10 mouse cellular contexts compared by ENCODE assay signal in genomic region chr7:143395113-143395563, GRCm38 (mm10).
DNase-seq lines count a peak whose midpoint lies in the region; ATAC-seq and TF ChIP-seq lines count a peak whose summit lies in the region.
"Had no signal": no experiment of that assay in that cellular context is flagged by ENCODE, and none has a peak within 500 bp of the region (broad histone marks: within the 10 kb centered on the region; RNA-seq: fewer than 3 reads in every experiment).

No protein-coding gene starts in this region.

- H3K9ac ChIP-seq in kidney, embryonic 14.5 days (ENCODE audit: low read depth, low read length): no peak overlapping the region
- H3K9ac ChIP-seq in heart, postnatal 0 days (replicated peaks; ENCODE audit: low read depth, low read length): no peak overlapping the region
- no peak overlapping the region for H3K9ac ChIP-seq in stomach, embryonic 14.5 days (replicated peaks; ENCODE audit: low read depth, low read length)
- H3K9ac ChIP-seq in midbrain, embryonic 15.5 days: no peak overlapping the region

- H3K27ac ChIP-seq in kidney, adult 2 months (ENCODE audit: insufficient read depth, low read depth, low read length): no peak overlapping the region
- H3K27ac ChIP-seq in kidney, embryonic 14.5 days (ENCODE audit: low read depth, low read length): no peak overlapping the region
- H3K27ac ChIP-seq in heart, postnatal 0 days (ENCODE audit: low read depth): peak overlapping the region; percentile 78
- H3K27ac ChIP-seq in stomach, embryonic 14.5 days (ENCODE audit: low read length): peak overlapping the region; percentile 61
- H3K27ac ChIP-seq in midbrain, embryonic 15.5 days: no peak overlapping the region

- H3K27me3 ChIP-seq in kidney, adult 2 months (replicated peaks; ENCODE audit: control insufficient read depth, insufficient read depth, low read length): no peaks in the 10 kb centered on the region
- no peaks in the 10 kb centered on the region for H3K27me3 ChIP-seq in kidney, embryonic 14.5 days (ENCODE audit: control insufficient read depth, insufficient read depth, low read length)
- no peaks in the 10 kb centered on the region for H3K27me3 ChIP-seq in heart, postnatal 0 days (ENCODE audit: control insufficient read depth, insufficient read depth, low read length)
- no peaks in the 10 kb centered on the region for H3K27me3 ChIP-seq in stomach, embryonic 14.5 days (ENCODE audit: control insufficient read depth, insufficient read depth, low read length)
- no peaks in the 10 kb centered on the region for H3K27me3 ChIP-seq in midbrain, embryonic 15.5 days (replicated peaks)

- peaks cover 4% of the 10 kb centered on the region; the same call in 1 of the 2 replicates for H3K9me3 ChIP-seq in kidney, embryonic 14.5 days (ENCODE audit: control insufficient read depth, low read length)
- no peaks in the 10 kb centered on the region for H3K9me3 ChIP-seq in heart, postnatal 0 days (replicated peaks; ENCODE audit: control insufficient read depth, low read length)
- no peaks in the 10 kb centered on the region for H3K9me3 ChIP-seq in stomach, embryonic 14.5 days (ENCODE audit: control insufficient read depth, low read depth, low read length)
- H3K9me3 ChIP-seq in midbrain, embryonic 15.5 days: no peaks in the 10 kb centered on the region
- H3K9me3 ChIP-seq: megakaryocyte, embryonic 14.5 days had no signal

- peak; percentile 98 for TF ChIP-seq EP300 in heart, postnatal 0 days (IDR thresholded peaks at IDR 0.05; ENCODE audit: low read depth)

- 57% methylated on average over 9 of the region's 9 CpGs for WGBS in kidney, adult 2 months
- 57% methylated on average over 9 of the region's 9 CpGs for WGBS in kidney, embryonic 14.5 days
- 19% methylated on average over 9 of the region's 9 CpGs for WGBS in heart, postnatal 0 days
- 32% methylated on average over 9 of the region's 9 CpGs for WGBS in stomach, embryonic 14.5 days
- WGBS in midbrain, embryonic 15.5 days: 82% methylated on average over 9 of the region's 9 CpGs

- DNase-seq in kidney, adult 2 months: peak; percentile 49
- DNase-seq in heart, postnatal 0 days (ENCODE audit: low spot score): peak; percentile 82
- DNase-seq in kidney, postnatal 4 days: peak; percentile 34 to 51
- DNase-seq in adipocyte (ENCODE audit: low spot score): no peak
- DNase-seq: layer of hippocampus, postnatal 36 days had no signal

- ATAC-seq in kidney, embryonic 14.5 days (ENCODE audit: low FRiP score, low TSS enrichment): no peak
- peak; percentile 86 for ATAC-seq in heart, postnatal 0 days (ENCODE audit: insufficient read depth, low read depth)
- ATAC-seq in stomach, embryonic 14.5 days (ENCODE audit: insufficient number of reproducible peaks, insufficient read depth, low FRiP score, low read depth): peak; percentile 75; the same call in 1 of the 2 replicates
- ATAC-seq in midbrain, embryonic 15.5 days (replicated peaks): no peak
- ATAC-seq in monocyte, adult 5-6 weeks (replicated peaks; ENCODE audit: insufficient number of reproducible peaks, low FRiP score, low TSS enrichment, poor library complexity, severe bottlenecking): no peak

- H3K36me3 ChIP-seq in kidney, adult 2 months (ENCODE audit: control insufficient read depth, insufficient read depth, low read length): no peaks in the 10 kb centered on the region
- H3K36me3 ChIP-seq in kidney, embryonic 14.5 days (ENCODE audit: control insufficient read depth, insufficient read depth, low read length): no peaks in the 10 kb centered on the region
- H3K36me3 ChIP-seq in heart, postnatal 0 days (replicated peaks; ENCODE audit: control insufficient read depth, insufficient read depth, low read length): 0 out of 2 replicates have a peak, but pooled peaks cover 8% of the 10 kb centered on the region
- H3K36me3 ChIP-seq in stomach, embryonic 14.5 days (ENCODE audit: control insufficient read depth, insufficient read depth, low read length): no peaks in the 10 kb centered on the region
- no peaks in the 10 kb centered on the region for H3K36me3 ChIP-seq in midbrain, embryonic 15.5 days (replicated peaks)

- H3K4me2 ChIP-seq in kidney, embryonic 14.5 days (replicated peaks; ENCODE audit: low read depth, low read length): no peak overlapping the region
- no peak overlapping the region for H3K4me2 ChIP-seq in heart, postnatal 0 days (ENCODE audit: low read depth, low read length)
- no peak overlapping the region for H3K4me2 ChIP-seq in stomach, embryonic 14.5 days (replicated peaks; ENCODE audit: low read depth, low read length)
- H3K4me2 ChIP-seq in midbrain, embryonic 15.5 days: no peak overlapping the region

- H3K4me3 ChIP-seq in kidney, adult 2 months (ENCODE audit: insufficient read depth, low read depth, low read length): no peak overlapping the region
- H3K4me3 ChIP-seq in kidney, embryonic 14.5 days (ENCODE audit: low read length): no peak overlapping the region
- no peak overlapping the region for H3K4me3 ChIP-seq in heart, postnatal 0 days (ENCODE audit: low read depth, low read length)
- no peak overlapping the region for H3K4me3 ChIP-seq in stomach, embryonic 14.5 days (ENCODE audit: low read depth, low read length)
- no peak overlapping the region for H3K4me3 ChIP-seq in midbrain, embryonic 15.5 days
- H3K4me3 ChIP-seq: megakaryocyte, embryonic 14.5 days had no signal

- no peak for TF ChIP-seq POLR2A in kidney, adult 2 months (IDR thresholded peaks at IDR 0.05; ENCODE audit: low read depth, low read length)

- no peak for TF ChIP-seq CTCF in kidney, adult 2 months (conservative IDR thresholded peaks at IDR 0.05; ENCODE audit: insufficient read depth, insufficient read length, low read depth, low read length)
- TF ChIP-seq CTCF in heart, postnatal 0 days (IDR thresholded peaks at IDR 0.05; ENCODE audit: low read depth): no peak

- H3K4me1 ChIP-seq in kidney, adult 2 months (ENCODE audit: control insufficient read depth, insufficient read depth, low read length): 0 out of 2 replicates have a peak, but pooled peaks cover 4% of the 10 kb centered on the region
- H3K4me1 ChIP-seq in kidney, embryonic 14.5 days (ENCODE audit: control insufficient read depth, insufficient read depth, low read length): peaks cover 10% of the 10 kb centered on the region; the same call in 1 of the 2 replicates
- peaks cover 24% of the 10 kb centered on the region for H3K4me1 ChIP-seq in heart, postnatal 0 days (ENCODE audit: control insufficient read depth, insufficient read depth)
- H3K4me1 ChIP-seq in stomach, embryonic 14.5 days (ENCODE audit: control insufficient read depth, insufficient read depth, low read length): peaks cover 14% of the 10 kb centered on the region
- H3K4me1 ChIP-seq in midbrain, embryonic 15.5 days: 0 out of 2 replicates have a peak, but pooled peaks cover under 1% of the 10 kb centered on the region

Comparison
In these comparisons a context has a peak if more than half of its experiments do, and no peak if none do; other contexts are left out.
1. H3K27ac ChIP-seq: peak in heart, postnatal 0 days (single experiment) and stomach, embryonic 14.5 days (single experiment); none in kidney, adult 2 months (single experiment), kidney, embryonic 14.5 days (single experiment) and midbrain, embryonic 15.5 days (single experiment).
2. ATAC-seq: peak in heart, postnatal 0 days (single experiment) and stomach, embryonic 14.5 days (single experiment); none in kidney, embryonic 14.5 days (single experiment), midbrain, embryonic 15.5 days (single experiment) and monocyte, adult 5-6 weeks (single experiment).